Mouse (Mus musculus) testis, adult 2 months (tissue): ENCODE data around the gene Psmd1.

Experiments used
- CTCF ChIP-seq: fragments of 200-500 bp; IDR thresholded peaks from 2 replicates; pipeline ENCODE4 v1.5.1; 2012; ENCODE audit warnings: low read depth, mild to moderate bottlenecking, inconsistent platforms, low read length, moderate library complexity; ENCODE audit not compliant: control insufficient read depth, insufficient read depth, insufficient replicate concordance
- POLR2A ChIP-seq: fragments of 200-500 bp; IDR thresholded peaks from 2 replicates; pipeline ENCODE4 v1.6.1; 2012; ENCODE audit warnings: low read depth, mild to moderate bottlenecking, inconsistent platforms, low read length, moderate library complexity; ENCODE audit not compliant: control insufficient read depth

DNA sequence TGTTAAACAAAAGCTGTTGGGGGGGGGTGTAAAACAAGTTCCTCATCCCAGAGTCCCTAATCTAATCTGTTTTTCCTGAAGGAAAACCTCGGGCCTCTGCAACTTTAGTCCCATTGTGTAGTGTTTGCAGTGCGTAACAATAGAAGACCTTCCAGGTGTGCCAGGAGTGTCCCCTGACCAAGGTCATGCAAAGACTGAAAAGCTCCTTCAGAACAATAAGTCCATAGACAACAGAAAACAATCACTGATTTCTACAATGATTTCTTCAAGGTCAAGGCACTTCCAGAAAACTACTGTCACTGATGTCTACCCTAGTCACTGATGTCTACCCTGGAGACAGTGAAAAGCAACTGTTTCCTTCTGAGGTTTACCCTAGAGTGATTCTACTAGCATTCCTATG lies 123.7 kb downstream of the Psmd1 start:
- TF ChIP-seq CTCF (no peak), POLR2A (no peak)
